Mouse (Mus musculus) stomach, postnatal 0 days (tissue): ENCODE results near the gene Arpc4.

Experiments used
- CTCF ChIP-seq: IDR thresholded peaks from 2 replicates; pipeline ENCODE4 v1.5.1; 2016; ENCODE audit warnings: antibody characterized with exemption, low read depth, mild to moderate bottlenecking, moderate library complexity
- EP300 ChIP-seq: optimal IDR thresholded peaks from 2 replicates; pipeline ENCODE3; 2016; ENCODE audit warnings: antibody characterized with exemption

DNA sequence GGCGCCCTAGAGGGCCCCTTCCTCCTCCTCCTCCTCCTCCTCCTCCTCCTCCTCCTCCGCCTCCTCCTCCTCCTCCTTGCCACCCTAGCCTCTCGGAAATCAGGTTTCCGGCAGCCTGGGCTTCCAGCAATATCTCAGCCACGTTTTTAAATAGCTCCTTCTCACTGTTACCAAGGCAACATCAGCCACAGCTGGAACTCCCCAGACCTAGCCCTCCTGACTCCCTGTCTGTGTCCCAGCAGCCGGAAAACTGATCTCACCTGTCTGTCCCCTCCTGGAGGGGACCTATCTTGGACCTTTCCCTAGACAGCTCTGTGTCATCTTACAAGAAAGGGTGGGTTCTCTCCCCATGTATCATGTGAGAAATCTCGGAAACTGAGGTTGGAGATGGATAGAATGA, 35.6 kb upstream of the Arpc4 start:
- TF ChIP-seq CTCF (no peak), EP300 (no peak)
